Mouse (Mus musculus) liver, embryonic 14.5 days (tissue): ENCODE data around the gene Zfc3h1. TPM values are rescaled to one million over a fixed set of nuclear protein-coding genes. Genes with fewer than 3 reads are reported as not detected.
A peak's percentile ranks its signal among the peaks of the same experiment; 100 is the strongest.

ENCODE experiments used
- ATAC-seq: fragments of 200-750 bp; cut with Nextera tagmentation; 2 replicates; pipeline ENCODE4 v1.8.0; 2017; ENCODE audit warnings: moderate number of reproducible peaks, mild to moderate bottlenecking, moderate library complexity; ENCODE audit not compliant: insufficient read depth
- DNase-seq, 3 experiments: peaks; one replicate each; pipeline ENCODE4 v3.0.0-alpha.2; 2012 to 2013; ENCODE audit warnings: low read depth in 3 of 3, low spot score in 3 of 3
- H3K27ac ChIP-seq: fragments of 300-500 bp; sonication (generic); 2 replicates; pipeline ENCODE4 v1.5.1; 2014; ENCODE audit warnings: moderate library complexity, mild to moderate bottlenecking, control low read depth, inconsistent platforms
- H3K27me3 ChIP-seq: fragments of 300-500 bp; sonication (generic); 2 replicates; pipeline ENCODE4 v1.6.1; 2014; ENCODE audit warnings: mild to moderate bottlenecking, low read length, moderate library complexity; ENCODE audit not compliant: control insufficient read depth, insufficient read depth
- H3K36me3 ChIP-seq: fragments of 300-500 bp; sonication (generic); replicated peaks from 2 replicates; pipeline ENCODE4 v1.6.1; 2014; ENCODE audit warnings: low read depth; ENCODE audit not compliant: control insufficient read depth, insufficient read depth
- H3K4me1 ChIP-seq, 2 experiments: fragments of 200-500 bp in 1 of 2; fragments of 300-500 bp in 1 of 2; sonication (generic) in 1 of 2; replicated peaks; 2 replicates each; pipeline ENCODE4 v1.6.1; 2012 to 2014; ENCODE audit warnings: antibody characterized with exemption in 1 of 2, inconsistent platforms in 1 of 2, low read length in 1 of 2; ENCODE audit not compliant: control insufficient read depth in 2 of 2, insufficient read depth in 2 of 2
- H3K4me2 ChIP-seq: fragments of 300-500 bp; sonication (generic); 2 replicates; pipeline ENCODE4 v1.6.1; 2014; ENCODE audit warnings: low read depth, mild to moderate bottlenecking, control low read depth, moderate library complexity
- H3K4me3 ChIP-seq, 2 experiments: fragments of 200-500 bp in 1 of 2; fragments of 300-500 bp in 1 of 2; sonication (generic) in 1 of 2; 2 replicates each; pipeline ENCODE4 v1.5.1; 2012 to 2014; ENCODE audit warnings: low read depth in 2 of 2, low read length in 2 of 2, mild to moderate bottlenecking in 2 of 2, control low read depth in 1 of 2, inconsistent platforms in 1 of 2, moderate library complexity in 1 of 2; ENCODE audit not compliant: insufficient read depth in 1 of 2
- H3K9ac ChIP-seq: fragments of 300-500 bp; sonication (generic); replicated peaks from 2 replicates; pipeline ENCODE4 v1.6.1; 2014; ENCODE audit warnings: mild to moderate bottlenecking, control low read depth, moderate library complexity
- H3K9me3 ChIP-seq: fragments of 300-500 bp; sonication (generic); 2 replicates; pipeline ENCODE4 v1.6.1; 2016; ENCODE audit warnings: low read length, mixed read lengths; ENCODE audit not compliant: control insufficient read depth
- CTCF ChIP-seq: IDR thresholded peaks from 2 replicates; pipeline ENCODE4 v1.5.1; 2016; ENCODE audit warnings: antibody characterized with exemption, low read depth, control low read depth
- EP300 ChIP-seq: IDR thresholded peaks from 2 replicates; pipeline ENCODE4 v1.6.1; 2016; ENCODE audit warnings: antibody characterized with exemption, low read depth
- WGBS: fragments of 180-500 bp; shearing (Covaris S2); extraction: QIAGEN DNeasy Blood & Tissue Kit; methylation state at CpG from one replicate; pipeline ENCODE4 v1.1.7; 2014; ENCODE audit not compliant: insufficient replicate concordance; 5-methylcytosine and 5-hydroxymethylcytosine counted together
- polyA plus RNA-seq, 2 experiments: library from polyadenylated mRNA; depleted of rRNA in 1 of 2; stranded (reverse) in 1 of 2; unstranded in 1 of 2; fragments of >200 nt; fragmentation: Nextera tagmentation in 1 of 2; extraction: Ambion mirVana in 1 of 2; gene quantifications; 2 replicates each; pipeline versions ENCODE4 v1.2.1 to v1.2.3; 2012 to 2014

The Zfc3h1 gene
- polyA plus RNA-seq, 2 experiments: 7.6 to 34.5 TPM

GRCm38 (mm10) chr10:115476506-115476905 lies 91.7 kb downstream of the Zfc3h1 start:
- Histone ChIP-seq H3K27me3 (no peaks in the 10 kb centered on the region), H3K4me2 (no peak overlapping the region), H3K27ac (no peak overlapping the region), H3K4me3 (no peak overlapping the region), H3K9ac (no peak overlapping the region), H3K4me1 (0 out of 4 replicates have a peak, but pooled peaks cover 0 to 3% of the 10 kb centered on the region in 2 experiments), H3K9me3 (no peaks in the 10 kb centered on the region), H3K36me3 (no peaks in the 10 kb centered on the region)
- no peak for DNase-seq
- TF ChIP-seq CTCF: no peak
- TF ChIP-seq EP300: no peak
- no peak for ATAC-seq
- 70% methylated on average over 9 of the region's 9 CpGs for WGBS

DNA sequence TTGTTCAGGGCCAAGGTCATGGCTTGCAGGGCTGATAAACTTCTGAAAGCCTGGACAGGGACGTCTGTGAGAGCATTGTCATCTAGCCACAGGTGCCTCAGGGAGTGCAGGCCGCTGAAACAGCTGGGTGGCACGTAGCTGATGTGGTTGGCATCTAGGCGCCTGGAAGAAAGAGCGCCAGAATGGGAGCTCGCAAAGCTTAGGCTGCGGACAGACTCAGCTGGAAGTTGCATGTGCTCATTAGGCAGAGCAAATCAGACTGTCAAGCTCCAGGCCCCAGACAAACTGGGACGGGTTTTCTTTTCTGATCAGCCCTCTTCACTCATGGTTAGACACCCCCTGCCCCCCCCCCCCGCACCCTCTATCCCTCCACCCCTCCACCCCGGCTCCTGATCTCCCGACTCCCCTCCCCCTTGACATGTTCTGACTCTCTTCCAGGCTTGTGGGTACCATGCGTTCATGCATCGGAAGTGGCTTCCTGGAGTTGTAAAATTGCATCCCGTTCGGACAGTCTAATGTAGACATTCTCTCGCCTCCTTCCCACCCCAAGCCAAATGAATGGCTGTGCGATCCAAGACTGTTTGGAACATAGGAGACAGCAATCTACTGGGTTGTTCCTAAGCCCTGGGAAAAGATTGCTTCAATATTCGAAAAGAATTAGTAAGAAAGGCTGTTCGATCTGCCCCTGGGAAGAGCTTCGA lies 93.8 kb downstream of the Zfc3h1 start:
- no peak overlapping the region for H3K27ac ChIP-seq
- ATAC-seq (no peak), DNase-seq (no peak)
- no peak overlapping the region for H3K4me3 ChIP-seq
- 25% methylated on average over 20 of the region's 20 CpGs for WGBS
- TF ChIP-seq CTCF (no peak), EP300 (no peak)
- peak overlapping the region; percentile 6; the same call in 1 of the 2 replicates for H3K4me2 ChIP-seq
- H3K27me3 ChIP-seq: no peaks in the 10 kb centered on the region
- H3K4me1 ChIP-seq: 0 out of 4 replicates have a peak, but pooled peaks cover 0 to 3% of the 10 kb centered on the region in 2 experiments
- no peaks in the 10 kb centered on the region for H3K9me3 ChIP-seq
- H3K36me3 ChIP-seq: no peaks in the 10 kb centered on the region
- H3K9ac ChIP-seq: no peak overlapping the region

Other genes with a start within 250 kb of the Zfc3h1 start
- not detected in 2 replicates for gene Tph2, start 199.9 kb upstream of the Zfc3h1 start, polyA plus RNA-seq (2012; rRNA removed)
- gene Tph2, start 199.9 kb upstream of the Zfc3h1 start, polyA plus RNA-seq (2014; fragmentation: Nextera tagmentation; extraction: Ambion mirVana): not detected in 2 replicates
- gene Tbc1d15, start 133.5 kb upstream of the Zfc3h1 start, polyA plus RNA-seq (2012; rRNA removed): 7.8 and 12.2 TPM in 2 replicates
- 45.5 and 47.5 TPM in 2 replicates for gene Tbc1d15, start 133.5 kb upstream of the Zfc3h1 start, polyA plus RNA-seq (2014; fragmentation: Nextera tagmentation; extraction: Ambion mirVana)
- gene Rab21, start 69.4 kb upstream of the Zfc3h1 start, polyA plus RNA-seq (2012; rRNA removed): 4.9 and 6.7 TPM in 2 replicates
- 2.9 and 3.7 TPM in 2 replicates for gene Rab21, start 69.4 kb upstream of the Zfc3h1 start, polyA plus RNA-seq (2014; fragmentation: Nextera tagmentation; extraction: Ambion mirVana)
- gene Tmem19, start 22.5 kb upstream of the Zfc3h1 start, polyA plus RNA-seq (2012; rRNA removed): 3.6 and 5.5 TPM in 2 replicates
- gene Tmem19, start 22.5 kb upstream of the Zfc3h1 start, polyA plus RNA-seq (2014; fragmentation: Nextera tagmentation; extraction: Ambion mirVana): 11.3 and 11.7 TPM in 2 replicates
- 2.3 and 3.6 TPM in 2 replicates for gene Thap2, start 516 bp upstream of the Zfc3h1 start, polyA plus RNA-seq (2012; rRNA removed)
- 3.3 and 4.1 TPM in 2 replicates for gene Thap2, start 516 bp upstream of the Zfc3h1 start, polyA plus RNA-seq (2014; fragmentation: Nextera tagmentation; extraction: Ambion mirVana)
- not detected in 2 replicates for gene A930009A15Rik, start 185.0 kb downstream of the Zfc3h1 start, polyA plus RNA-seq (2012; rRNA removed)
- gene A930009A15Rik, start 185.0 kb downstream of the Zfc3h1 start, polyA plus RNA-seq (2014; fragmentation: Nextera tagmentation; extraction: Ambion mirVana): not detected in 2 replicates
- 0.70 and 0.76 TPM in 2 replicates for gene Lgr5, start 202.8 kb downstream of the Zfc3h1 start, polyA plus RNA-seq (2012; rRNA removed)
- gene Lgr5, start 202.8 kb downstream of the Zfc3h1 start, polyA plus RNA-seq (2014; fragmentation: Nextera tagmentation; extraction: Ambion mirVana): 0.84 and 0.88 TPM in 2 replicates